Mouse (Mus musculus): ENCODE data around the gene Gm10273.

GRCm38 (mm10) chr10:59363208-59363607 lies 32.2 kb upstream of the Gm10273 start:
- TF ChIP-seq EP300 (IDR thresholded peaks at IDR 0.05; ENCODE audit: low read length) (no peak), CTCF (conservative IDR thresholded peaks at IDR 0.05 in 1 of 2, IDR thresholded peaks at IDR 0.05 in 1 of 2; ENCODE audit: low read depth in 2 of 2, low read length in 2 of 2) (no peak), POLR2A (IDR thresholded peaks at IDR 0.05; ENCODE audit: low read depth, low read length) (no peak), NRF1 (IDR thresholded peaks at IDR 0.05; ENCODE audit: low read depth, low read length) (no peak), E2F4 (IDR thresholded peaks at IDR 0.05; ENCODE audit: insufficient replicate concordance, low read depth, low read length) (no peak)

Data from CH12.LX (cell line).